Mouse (Mus musculus): ENCODE measurements around the gene Ifi204.
A peak's percentile ranks its signal among the peaks of the same experiment; 100 is the strongest.
"Not testable (repeated sequence)": the region's sequence is repeated elsewhere in the genome, so short reads cannot be mapped to it uniquely, and the experiment has no call there.

Gene Ifi204

DNA sequence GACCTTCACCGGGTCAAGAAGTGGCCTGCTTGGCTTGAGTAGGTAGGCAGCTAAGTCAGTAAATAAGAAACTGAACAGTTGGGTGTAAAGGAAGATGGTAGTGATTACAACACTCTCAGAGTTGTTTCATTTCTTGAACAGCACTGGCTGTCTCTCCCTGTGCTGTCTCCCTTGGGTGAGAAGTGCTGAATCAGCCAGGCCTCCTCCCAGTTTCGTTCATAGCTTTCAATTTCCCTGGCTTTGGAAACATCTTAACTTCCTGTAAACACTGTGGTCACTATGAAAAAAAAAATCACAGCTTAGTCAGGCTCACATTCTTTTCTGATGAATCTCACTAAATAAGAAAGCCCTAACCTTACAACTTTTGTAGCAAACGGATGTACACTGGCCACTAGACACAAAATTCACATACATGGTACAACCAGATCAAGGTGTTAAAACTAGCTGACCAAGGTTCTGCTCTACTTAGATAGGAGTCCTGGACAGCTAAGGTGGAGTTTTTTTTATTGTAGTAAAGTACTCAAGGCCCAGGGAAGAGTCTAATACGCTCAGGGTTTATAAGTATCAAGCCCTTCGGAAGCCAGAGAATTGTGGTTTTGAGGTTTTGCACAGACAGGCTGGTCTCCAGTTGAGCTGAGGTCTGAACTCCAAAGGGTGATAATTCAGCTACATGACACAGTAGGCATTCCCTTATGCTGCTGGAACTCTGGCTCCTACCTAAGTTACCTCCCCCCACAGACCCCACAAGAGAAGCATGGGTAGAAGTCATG is at the start of gene Ifi204:
TSS of gene Ifi204 (minus strand) at position 96 of the 770 bp plus-strand sequence.
- DNase-seq: not testable (repeated sequence)

DNA sequence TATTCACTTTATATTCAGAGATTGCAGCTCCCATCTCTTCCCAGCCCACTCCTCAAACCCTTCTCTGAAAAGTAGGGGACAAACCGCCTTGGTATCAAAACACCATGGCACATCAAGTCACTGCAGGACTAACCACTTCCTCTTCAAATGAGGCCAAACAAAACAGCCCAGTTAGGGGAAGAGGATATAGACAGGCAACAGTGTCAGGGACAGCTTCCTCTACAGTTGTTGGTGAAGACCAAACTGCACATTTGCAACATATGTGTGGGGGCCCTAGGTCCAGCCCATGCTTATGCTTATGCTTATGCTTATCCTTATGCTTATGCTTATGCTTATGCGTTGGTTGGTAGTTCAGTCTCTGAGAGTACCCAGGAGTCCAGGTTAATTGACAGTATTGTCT is 42.6 kb upstream of the Ifi204 start:
- peak; percentile 19 for DNase-seq

DNA sequence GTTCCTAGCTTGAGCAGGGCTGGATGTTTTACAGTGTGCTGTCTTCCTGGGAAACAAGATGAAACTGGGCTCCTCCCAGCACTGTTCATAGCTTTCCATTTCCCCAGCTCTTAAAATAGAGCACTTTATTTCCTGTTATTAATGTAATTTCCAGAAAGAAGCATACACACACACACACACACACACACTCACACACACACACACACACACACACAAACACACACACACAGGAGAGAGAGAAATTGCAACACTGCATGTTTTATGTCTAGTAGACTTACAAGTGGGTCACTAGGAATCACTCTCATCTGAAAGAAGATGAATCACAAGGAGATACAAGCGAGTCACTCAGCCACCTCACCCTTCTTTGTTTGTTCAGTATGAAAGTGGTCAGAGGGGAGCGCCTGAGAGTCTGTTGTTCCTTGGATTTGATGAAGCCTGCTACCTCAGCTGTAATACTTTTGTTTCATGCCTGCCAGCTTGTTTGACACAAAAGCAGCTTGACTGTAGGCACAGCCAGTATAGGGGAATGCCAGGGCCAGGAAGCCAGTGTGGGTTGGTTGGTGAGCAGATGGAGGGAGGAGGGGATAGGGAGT is 36.0 kb upstream of the Ifi204 start:
- not testable (repeated sequence) for DNase-seq

DNA sequence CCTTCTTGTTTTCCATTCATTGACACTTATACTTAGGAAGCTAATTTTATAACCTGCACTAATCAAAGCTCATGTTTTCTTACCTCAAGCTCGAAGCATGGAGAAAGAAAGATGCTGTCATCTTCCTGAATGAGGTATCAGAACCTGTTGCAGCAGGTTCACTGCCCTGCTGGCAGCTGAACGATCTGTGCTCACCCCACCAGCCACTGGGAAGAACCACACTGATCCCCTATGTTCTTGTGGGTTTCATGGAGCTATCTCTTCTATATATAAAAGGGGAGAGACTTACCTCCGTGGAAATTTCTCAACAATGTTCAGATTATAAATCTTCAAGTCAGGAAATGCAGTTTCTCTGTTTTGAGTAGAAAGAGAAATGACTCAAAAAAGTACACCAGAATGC is 35.5 kb upstream of the Ifi204 start:
- DNase-seq: not testable (repeated sequence)

DNA sequence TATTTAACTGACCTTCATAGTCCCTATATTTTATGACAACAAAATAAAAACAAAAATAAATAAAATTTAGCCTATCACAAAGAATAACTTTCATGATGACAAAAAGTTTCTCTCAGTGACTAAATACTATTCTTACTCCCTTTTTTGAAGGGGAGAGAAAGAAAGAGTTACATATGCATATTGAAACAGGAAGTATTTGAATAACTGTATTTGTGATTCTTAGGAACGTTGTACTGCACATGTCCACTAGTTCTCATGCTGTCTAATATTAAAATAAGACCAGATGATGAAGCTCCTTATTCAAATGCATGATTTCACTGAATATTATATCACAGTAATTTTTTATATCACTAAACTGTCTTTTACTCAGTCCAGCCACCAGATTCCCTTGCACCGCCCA is 35.0 kb upstream of the Ifi204 start:
- DNase-seq: not testable (repeated sequence)

DNA sequence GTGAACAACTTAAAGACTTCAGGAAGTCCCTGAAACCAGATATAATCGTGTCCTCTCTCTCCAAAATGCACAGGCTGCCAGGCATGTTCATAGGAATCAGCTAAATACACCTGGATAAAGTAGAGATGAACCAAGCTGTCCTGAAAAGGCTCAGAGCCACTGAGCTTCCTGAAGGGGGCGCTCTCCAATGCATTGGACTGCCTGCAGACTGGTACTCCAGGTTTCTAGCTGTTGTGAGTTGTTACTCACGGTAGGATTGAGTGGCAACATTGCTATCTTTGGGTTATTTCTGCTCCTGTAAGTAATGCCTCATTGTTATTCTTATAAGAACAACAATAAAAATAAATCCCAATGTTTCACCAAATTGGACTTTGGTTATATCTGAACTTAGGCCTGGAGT is 6.7 kb upstream of the Ifi204 start:
- DNase-seq: not testable (repeated sequence)

DNA sequence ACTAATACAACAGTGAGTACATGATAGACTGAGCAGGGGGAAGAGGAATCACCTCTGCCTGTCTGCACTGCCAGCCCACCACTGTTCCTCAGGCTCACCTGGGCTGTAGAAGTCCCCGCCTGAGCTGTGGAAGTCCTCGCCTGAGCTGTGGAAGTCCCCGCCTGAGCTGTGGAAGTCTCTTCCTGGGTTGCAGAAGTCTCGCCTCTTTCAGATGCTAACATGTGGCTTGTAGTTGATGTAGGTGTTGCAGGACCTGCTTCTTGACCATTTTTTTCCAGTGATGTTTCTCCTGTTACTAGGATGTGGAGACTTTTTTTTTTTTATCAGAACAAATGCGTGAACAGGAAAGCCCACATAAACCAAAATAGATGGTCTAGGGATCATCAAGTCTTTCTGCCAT is 6.7 kb downstream of the Ifi204 start:
- DNase-seq: not testable (repeated sequence)

DNA sequence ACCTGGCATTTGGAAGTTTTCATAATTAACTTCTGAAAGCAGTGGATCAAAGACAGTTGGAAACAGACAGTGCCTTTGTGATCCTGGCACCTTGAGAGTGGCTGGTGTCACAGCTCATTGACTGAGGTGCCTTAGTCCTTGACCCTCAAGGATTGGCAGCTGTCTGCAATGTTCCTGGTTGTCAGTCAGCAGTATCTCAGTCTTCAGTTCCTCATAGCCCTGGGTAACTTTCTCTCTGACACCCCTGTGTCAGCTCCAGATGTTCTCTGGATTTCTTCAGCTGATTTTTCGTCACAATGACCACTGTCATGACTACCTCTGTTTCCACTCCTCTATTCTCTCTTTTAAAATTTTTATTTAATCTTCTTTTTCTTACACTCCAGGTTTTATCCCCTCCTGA is 24.5 kb downstream of the Ifi204 start:
- no peak for DNase-seq

DNA sequence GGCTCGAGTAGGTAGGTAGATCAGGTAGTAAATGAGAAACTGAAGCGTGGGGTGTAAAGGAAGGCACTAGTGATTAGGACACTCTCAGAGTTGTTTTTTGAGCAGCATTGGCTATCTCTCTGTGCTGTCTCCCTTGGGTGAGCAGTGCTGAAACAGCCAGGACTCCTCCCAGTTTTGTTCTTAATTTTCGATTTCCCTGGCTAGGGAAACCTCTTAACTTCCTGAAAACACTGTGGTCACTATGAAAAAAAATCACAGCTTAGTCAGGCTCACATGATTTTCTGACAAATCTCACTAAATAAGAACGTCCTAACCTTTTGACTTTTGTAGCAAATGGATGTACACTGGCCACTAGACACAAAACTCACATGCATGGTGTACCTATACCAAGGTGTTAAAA is 25.1 kb downstream of the Ifi204 start, which contains the start of gene Ifi207:
TSS of gene Ifi207 (minus strand) at position 92 of the 400 bp plus-strand sequence.
- DNase-seq: no peak

DNA sequence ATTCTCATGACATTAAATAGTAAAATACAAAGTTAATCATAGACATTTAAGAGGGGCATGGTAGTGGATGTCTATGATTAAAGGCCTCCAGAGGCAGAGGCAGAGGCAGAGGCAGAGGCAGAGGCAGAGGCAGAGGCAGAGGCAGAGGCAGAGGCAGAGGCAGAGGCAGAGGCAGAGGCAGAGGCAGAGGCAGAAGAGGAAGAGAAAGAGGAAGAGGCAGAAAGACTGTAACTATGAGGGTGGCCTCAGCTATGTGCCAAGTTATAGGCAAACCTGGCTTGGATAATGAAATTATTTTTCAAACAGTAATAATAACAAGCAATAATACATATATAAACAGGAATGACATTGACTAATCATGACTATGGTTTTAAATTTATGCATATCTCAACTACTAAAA is 26.2 kb downstream of the Ifi204 start:
- no peak for DNase-seq

DNA sequence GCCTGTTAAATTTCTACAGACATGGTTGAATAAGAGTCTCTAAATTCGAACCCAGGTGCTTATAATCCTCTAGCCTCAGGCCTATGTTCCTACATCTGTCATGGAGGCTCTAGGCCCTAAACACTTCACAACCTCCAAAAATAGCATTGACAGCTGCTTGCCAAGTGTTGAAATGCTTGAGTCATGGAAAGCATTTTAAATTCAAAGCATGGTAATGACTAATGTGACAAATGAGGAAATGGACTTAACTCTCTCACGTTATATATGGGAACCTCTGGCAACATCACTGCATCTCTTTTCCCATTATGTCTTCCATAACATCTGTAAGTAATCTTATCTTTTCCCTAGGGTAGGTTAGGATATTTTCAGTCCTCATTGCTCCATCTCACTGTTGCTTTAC is 29.8 kb downstream of the Ifi204 start:
- DNase-seq: no peak

DNA sequence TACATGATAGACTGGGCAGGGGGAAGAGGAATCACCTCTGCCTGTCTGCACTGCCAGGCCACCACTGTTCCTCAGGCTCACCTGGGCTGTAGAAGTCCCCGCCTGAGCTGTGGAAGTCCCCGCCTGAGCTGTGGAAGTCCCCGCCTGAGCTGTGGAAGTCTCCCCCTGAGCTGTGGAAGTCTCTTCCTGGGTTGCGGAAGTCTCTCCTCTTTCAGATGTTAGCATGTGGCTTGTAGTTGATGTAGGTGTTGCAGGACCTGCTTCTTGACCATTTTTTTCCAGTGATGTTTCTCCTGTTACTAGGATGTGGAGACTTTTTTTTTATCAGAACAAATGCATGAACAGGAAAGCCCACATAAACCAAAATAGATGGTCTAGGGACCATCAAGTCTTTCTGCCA is 31.7 kb downstream of the Ifi204 start:
- not testable (repeated sequence) for DNase-seq

DNA sequence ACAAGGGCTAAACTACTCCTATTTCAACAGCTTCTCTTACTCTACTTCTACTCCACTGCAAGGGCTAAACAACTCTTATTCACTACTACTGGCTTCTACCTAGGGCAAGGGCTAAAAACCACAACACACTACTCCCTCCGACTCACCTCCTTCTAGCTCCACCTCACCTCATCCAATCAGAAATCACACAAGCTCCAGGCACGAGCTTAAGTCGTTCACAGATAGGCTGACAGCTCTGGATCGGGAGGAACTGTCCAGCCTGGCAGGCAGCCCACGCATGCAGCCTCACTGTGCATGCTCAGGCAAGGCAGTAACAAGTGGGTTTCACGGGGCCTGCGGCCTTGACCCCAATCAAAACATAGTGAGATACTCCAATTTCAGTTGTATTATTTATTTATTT is 33.5 kb downstream of the Ifi204 start:
- DNase-seq: no peak

Data from thymus, postnatal 4 days (tissue).